ENCODE assay signal across 9 mouse cellular contexts in the genomic region with DNA sequence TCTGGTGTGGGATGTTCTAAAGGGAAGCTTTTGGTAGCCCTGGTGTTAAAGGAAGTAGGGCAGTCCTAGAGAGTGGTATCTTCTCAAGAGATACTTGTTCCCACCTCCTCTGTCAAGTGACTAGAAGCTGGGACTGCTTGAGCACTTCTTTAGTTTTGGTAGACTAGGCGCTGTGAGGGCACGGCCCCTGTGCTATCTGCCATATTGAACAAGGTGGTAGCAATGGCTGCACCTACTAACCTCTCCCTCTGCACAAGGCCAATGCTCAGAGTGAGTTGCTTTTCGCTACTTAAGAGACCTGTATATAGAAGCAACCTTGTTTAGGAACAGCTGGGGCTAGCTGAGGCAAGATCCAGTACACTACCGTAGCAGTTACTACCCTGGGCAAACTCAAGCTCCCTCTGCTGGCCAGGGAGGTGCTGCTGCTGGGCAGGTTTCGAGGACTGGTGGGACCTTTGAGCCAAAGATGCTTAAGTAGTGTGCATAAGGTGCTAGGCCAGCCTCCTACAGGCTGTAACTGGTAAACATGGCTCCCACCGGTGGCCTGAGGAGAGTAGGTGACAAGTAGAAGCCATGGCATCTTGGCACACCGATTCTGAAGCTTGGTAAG. TPM values are rescaled to one million over a fixed set of nuclear protein-coding genes. Genes with fewer than 3 reads are reported as not detected.
DNase-seq lines count a peak whose midpoint lies in the region; ATAC-seq and TF ChIP-seq lines count a peak whose summit lies in the region.
"Had no signal": no experiment of that assay in that cellular context is flagged by ENCODE, and none has a peak within 500 bp of the region (broad histone marks: within the 10 kb centered on the region; RNA-seq: fewer than 3 reads in every experiment).

No protein-coding gene starts in this region.

- no peak for ATAC-seq in heart, embryonic 12.5 days (ENCODE audit: insufficient number of reproducible peaks, low FRiP score)
- ATAC-seq in CD4-positive, CD25-positive, alpha-beta regulatory T cell, adult 4 months, result peak; percentile 51
- ATAC-seq in stomach, embryonic 15.5 days (ENCODE audit: insufficient read depth, low FRiP score, low read depth), result peak; percentile 24; the same call in 1 of the 2 replicates

- 0 out of 2 replicates have a peak overlapping the region, but pooled peaks have one; percentile 19 for H3K27ac ChIP-seq in heart, embryonic 12.5 days (ENCODE audit: poor library complexity, severe bottlenecking)
- no peak overlapping the region for H3K27ac ChIP-seq in heart, embryonic 10.5 days
- no peak overlapping the region for H3K27ac ChIP-seq in liver, adult 2 months (replicated peaks; ENCODE audit: insufficient read depth, low read depth, low read length)
- H3K27ac ChIP-seq in stomach, embryonic 15.5 days, result no peak overlapping the region
- H3K27ac ChIP-seq: macrophage had no signal

- H3K79me2 ChIP-seq in liver, adult 2 months (ENCODE audit: control insufficient read depth, insufficient read depth, low read length), result no peaks in the 10 kb centered on the region

- H3K9me3 ChIP-seq in heart, embryonic 12.5 days (replicated peaks), result no peaks in the 10 kb centered on the region
- H3K9me3 ChIP-seq in heart, embryonic 10.5 days, result no peaks in the 10 kb centered on the region
- H3K9me3 ChIP-seq in stomach, embryonic 15.5 days, result no peaks in the 10 kb centered on the region

- no peak for DNase-seq in heart, embryonic 10.5 days (ENCODE audit: low spot score)
- DNase-seq in brain, adult 2 months (ENCODE audit: low read depth, low spot score), result peak; percentile 29
- DNase-seq in liver, adult 2 months (ENCODE audit: extremely low read depth, low read depth, low spot score), result peak; percentile 56
- DNase-seq in ovary, postnatal 14 days (ENCODE audit: low spot score), result no peak
- DNase-seq in right cerebral cortex, postnatal 25 days, result no peak

- TF ChIP-seq CTCF in liver, adult 2 months (IDR thresholded peaks at IDR 0.05; ENCODE audit: low read depth, low read length), result peak; percentile 86

- H3K4me1 ChIP-seq in heart, embryonic 12.5 days (replicated peaks), result peaks cover 45% of the 10 kb centered on the region
- peaks cover 48% of the 10 kb centered on the region for H3K4me1 ChIP-seq in heart, embryonic 10.5 days
- H3K4me1 ChIP-seq in liver, adult 2 months (ENCODE audit: control insufficient read depth, insufficient read depth, low read length), result no peaks in the 10 kb centered on the region
- no peaks in the 10 kb centered on the region for H3K4me1 ChIP-seq in stomach, embryonic 15.5 days

- no peaks in the 10 kb centered on the region for H3K27me3 ChIP-seq in heart, embryonic 12.5 days (replicated peaks)
- H3K27me3 ChIP-seq in heart, embryonic 10.5 days (ENCODE audit: insufficient read depth, poor library complexity, severe bottlenecking), result no peaks in the 10 kb centered on the region
- no peaks in the 10 kb centered on the region for H3K27me3 ChIP-seq in liver, adult 2 months (ENCODE audit: control insufficient read depth, insufficient read depth, low read length)
- H3K27me3 ChIP-seq in stomach, embryonic 15.5 days (replicated peaks), result no peaks in the 10 kb centered on the region

- H3K4me3 ChIP-seq in heart, embryonic 12.5 days, result no peak overlapping the region
- H3K4me3 ChIP-seq in heart, embryonic 10.5 days, result no peak overlapping the region
- no peak overlapping the region for H3K4me3 ChIP-seq in liver, adult 2 months (ENCODE audit: insufficient read depth, low read depth, low read length)
- H3K4me3 ChIP-seq in stomach, embryonic 15.5 days (replicated peaks), result no peak overlapping the region

- no peak for TF ChIP-seq POLR2A in liver, adult 2 months (IDR thresholded peaks at IDR 0.05; ENCODE audit: extremely low read depth, insufficient read depth, low read length)

- WGBS in heart, embryonic 12.5 days, result 82% methylated on average over 7 of the region's 7 CpGs
- 87% methylated on average over 7 of the region's 7 CpGs for WGBS in heart, embryonic 10.5 days
- 66% methylated on average over 7 of the region's 7 CpGs for WGBS in liver, adult 2 months
- WGBS in stomach, embryonic 15.5 days, result 82% methylated on average over 7 of the region's 7 CpGs

- no peak overlapping the region for H3K9ac ChIP-seq in heart, embryonic 12.5 days
- H3K9ac ChIP-seq in liver, adult 2 months (ENCODE audit: low read depth, low read length), result no peak overlapping the region
- no peak overlapping the region for H3K9ac ChIP-seq in stomach, embryonic 15.5 days

- no peak overlapping the region for H3K4me2 ChIP-seq in heart, embryonic 12.5 days
- H3K4me2 ChIP-seq in stomach, embryonic 15.5 days, result no peak overlapping the region

- peaks cover 95% of the 10 kb centered on the region for H3K36me3 ChIP-seq in heart, embryonic 12.5 days
- peaks cover 96% of the 10 kb centered on the region for H3K36me3 ChIP-seq in heart, embryonic 10.5 days
- H3K36me3 ChIP-seq in liver, adult 2 months (ENCODE audit: control insufficient read depth, insufficient read depth, low read length), result peaks cover 53% of the 10 kb centered on the region
- H3K36me3 ChIP-seq in stomach, embryonic 15.5 days, result peaks cover 78% of the 10 kb centered on the region

RNA-seq across cellular contexts. Expression of a gene that starts 30.5 kb away (rescaled TPM):
- polyA plus RNA-seq in heart, embryonic 12.5 days (2016; fragmentation: Nextera tagmentation; extraction: Ambion mirVana), result 963 and 982 TPM in 2 replicates
- polyA plus RNA-seq in heart, embryonic 10.5 days (2016; fragmentation: Nextera tagmentation; extraction: Ambion mirVana), result 746 and 989 TPM in 2 replicates
- polyA plus RNA-seq in CD4-positive, CD25-positive, alpha-beta regulatory T cell, adult 4 months (2017; shearing (Covaris generic)), result 10 to 100 TPM; 26.4 to 27.2 TPM
- total RNA-seq in liver, adult 2 months (2014; rRNA removed), result 191 and 252 TPM in 2 replicates
- 25.0 and 27.5 TPM in 2 replicates for polyA plus RNA-seq in liver, adult 2 months (2012; rRNA removed)
- 732 and 736 TPM in 2 replicates for polyA plus RNA-seq in stomach, embryonic 15.5 days (2015; fragmentation: Nextera tagmentation; extraction: Ambion mirVana)

Comparison
In these comparisons a context has a peak if more than half of its experiments do, and no peak if none do; other contexts are left out.
1. DNase-seq: peak in brain, adult 2 months (single experiment) and liver, adult 2 months (single experiment); none in heart, embryonic 10.5 days (single experiment), ovary, postnatal 14 days (single experiment) and right cerebral cortex, postnatal 25 days (single experiment).
2. RNA of a gene that starts 30.5 kb away (polyA plus RNA-seq): 963 to 982 TPM in heart, embryonic 12.5 days, 746 to 989 TPM in heart, embryonic 10.5 days and 732 to 736 TPM in stomach, embryonic 15.5 days; 25.0 to 27.5 TPM in liver, adult 2 months and 26.4 to 27.2 TPM in CD4-positive, CD25-positive, alpha-beta regulatory T cell, adult 4 months; every median in the first group is over 10 times any median in the second.